In the genomic region with DNA sequence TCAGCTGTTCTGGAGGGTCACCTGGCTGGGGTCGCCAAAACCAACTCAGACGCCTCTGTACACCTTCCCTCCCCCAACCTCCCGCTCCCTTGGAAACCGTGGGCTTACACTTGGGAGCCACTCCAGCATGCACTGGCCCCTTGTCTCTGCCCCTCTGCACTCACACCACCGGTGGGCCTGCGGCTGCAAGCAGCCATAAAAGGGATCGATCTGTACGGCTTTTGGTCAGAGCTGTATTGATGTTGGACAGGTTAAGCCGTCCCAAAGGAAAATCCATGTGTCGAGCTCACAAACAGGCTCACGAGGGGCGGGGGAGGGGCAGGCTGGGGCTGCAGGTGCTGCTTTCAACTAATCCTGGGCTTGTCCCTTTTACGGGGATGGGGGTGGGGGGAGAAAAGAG, we compare ENCODE assay signal across 10 mouse cellular contexts. TPM values are rescaled to one million over a fixed set of nuclear protein-coding genes. Genes with fewer than 3 reads are reported as not detected.
DNase-seq lines count a peak whose midpoint lies in the region; ATAC-seq lines count a peak whose summit lies in the region.
"Had no signal": no experiment of that assay in that cellular context is flagged by ENCODE, and none has a peak within 500 bp of the region (broad histone marks: within the 10 kb centered on the region; RNA-seq: fewer than 3 reads in every experiment).

No protein-coding gene starts in this region.

- peak overlapping the region; percentile 75 for H3K4me3 ChIP-seq in megakaryocyte, embryonic 14.5 days (replicated peaks)
- no peak overlapping the region for H3K4me3 ChIP-seq in liver, embryonic 12.5 days
- H3K4me3 ChIP-seq: embryonic facial prominence, embryonic 15.5 days; myocyte had no signal

- no peaks in the 10 kb centered on the region for H3K9me3 ChIP-seq in megakaryocyte, embryonic 14.5 days
- H3K9me3 ChIP-seq in liver, embryonic 12.5 days (replicated peaks) = no peaks in the 10 kb centered on the region
- H3K9me3 ChIP-seq: embryonic facial prominence, embryonic 15.5 days had no signal

- 58% methylated on average over 13 of the region's 13 CpGs for WGBS in liver, embryonic 12.5 days (ENCODE audit: insufficient replicate concordance)

- H3K36me3 ChIP-seq in megakaryocyte, embryonic 14.5 days (replicated peaks; ENCODE audit: low read length) = peaks cover 83% of the 10 kb centered on the region
- H3K36me3 ChIP-seq in liver, embryonic 12.5 days = peaks cover 53% of the 10 kb centered on the region
- H3K36me3 ChIP-seq: embryonic facial prominence, embryonic 15.5 days had no signal

- H3K9ac ChIP-seq in liver, embryonic 12.5 days = 0 out of 2 replicates have a peak overlapping the region, but pooled peaks have one; percentile 14
- H3K9ac ChIP-seq: embryonic facial prominence, embryonic 15.5 days had no signal

- no peaks in the 10 kb centered on the region for H3K27me3 ChIP-seq in megakaryocyte, embryonic 14.5 days (replicated peaks)
- H3K27me3 ChIP-seq in liver, embryonic 12.5 days (replicated peaks) = no peaks in the 10 kb centered on the region
- H3K27me3 ChIP-seq: embryonic facial prominence, embryonic 15.5 days had no signal

- DNase-seq in cerebellum, adult 9-10 months = peak; percentile 49
- peak; percentile 50 for DNase-seq in thymus, postnatal 0 days (ENCODE audit: low spot score)
- no peak for DNase-seq in left cerebral cortex, postnatal 25 days (ENCODE audit: low spot score in 2 of 2)
- DNase-seq in embryo, embryonic 11 days = no peak

- intact Hi-C loops in left cerebral cortex, postnatal 25 days (cut with DNase I) = no loop called here

- ATAC-seq in cerebellum, adult (ENCODE audit: insufficient number of reproducible peaks, low FRiP score, low TSS enrichment) = no peak
- no peak for ATAC-seq in megakaryocyte, adult 5-6 weeks (ENCODE audit: poor library complexity, severe bottlenecking)
- no peak for ATAC-seq in liver, embryonic 12.5 days

- peak overlapping the region; percentile 34 for H3K4me2 ChIP-seq in liver, embryonic 12.5 days
- H3K4me2 ChIP-seq: embryonic facial prominence, embryonic 15.5 days had no signal

- peaks cover 94% of the 10 kb centered on the region for H3K4me1 ChIP-seq in megakaryocyte, embryonic 14.5 days
- H3K4me1 ChIP-seq in liver, embryonic 12.5 days = peaks cover 100% of the 10 kb centered on the region

- peak overlapping the region; percentile 56 for H3K27ac ChIP-seq in liver, embryonic 12.5 days
- H3K27ac ChIP-seq: embryonic facial prominence, embryonic 15.5 days had no signal

RNA-seq across cellular contexts. Expression of gene Gins2, which starts 46.1 kb away (rescaled TPM):
- polyA plus RNA-seq in megakaryocyte, embryonic 14.5 days (2012; ENCODE audit: insufficient read depth, low replicate concordance) = 8.3 and 35.4 TPM in 2 replicates
- total RNA-seq in megakaryocyte, adult 5-6 weeks (2015) = 28.3 and 31.8 TPM in 2 replicates
- total RNA-seq in megakaryocyte, adult 5-6 weeks (2017) = 23.2 and 28.9 TPM in 2 replicates
- 77.5 and 81.2 TPM in 2 replicates for polyA plus RNA-seq in liver, embryonic 12.5 days (2016; fragmentation: Nextera tagmentation; extraction: Ambion mirVana)
- 60.0 and 77.9 TPM in 2 replicates for polyA plus RNA-seq in thymus, postnatal 0 days (2015; fragmentation: Nextera tagmentation; extraction: Ambion mirVana)
- 1 to 10 TPM; 1.6 to 1.8 TPM for total RNA-seq in left cerebral cortex, postnatal 25 days (2021)

Comparison
In these comparisons a context has a peak if more than half of its experiments do, and no peak if none do; other contexts are left out.
1. DNase-seq: peak in cerebellum, adult 9-10 months (single experiment) and thymus, postnatal 0 days (single experiment); none in left cerebral cortex, postnatal 25 days (0 of 2) and embryo, embryonic 11 days (single experiment).